In genomic region chr13:59453045-59453444, GRCm38 (mm10) we compare ENCODE assay signal across 9 mouse cellular contexts.
DNase-seq lines count a peak whose midpoint lies in the region; ATAC-seq and TF ChIP-seq lines count a peak whose summit lies in the region.
"Had no signal": no experiment of that assay in that cellular context is flagged by ENCODE, and none has a peak within 500 bp of the region (broad histone marks: within the 10 kb centered on the region; RNA-seq: fewer than 3 reads in every experiment).

No protein-coding gene starts in this region.

- no peak for ATAC-seq in midbrain, embryonic 15.5 days (replicated peaks)
- no peak for ATAC-seq in embryonic facial prominence, embryonic 15.5 days (ENCODE audit: insufficient number of reproducible peaks, low FRiP score, low TSS enrichment, low read depth)
- peak; percentile 66; the same call in 1 of the 2 replicates for ATAC-seq in stomach, postnatal 0 days (ENCODE audit: low FRiP score, low TSS enrichment)

- WGBS in midbrain, embryonic 10.5 days, result 67% methylated on average over 2 of the region's 2 CpGs
- WGBS in midbrain, embryonic 15.5 days, result 69% methylated on average over 2 of the region's 2 CpGs
- WGBS in embryonic facial prominence, embryonic 15.5 days, result 57% methylated on average over 2 of the region's 2 CpGs
- 46% methylated on average over 2 of the region's 2 CpGs for WGBS in stomach, postnatal 0 days

- 0 out of 2 replicates have a peak, but pooled peaks cover 4% of the 10 kb centered on the region for H3K36me3 ChIP-seq in midbrain, embryonic 10.5 days
- H3K36me3 ChIP-seq in midbrain, embryonic 15.5 days (replicated peaks), result no peaks in the 10 kb centered on the region
- peaks cover 23% of the 10 kb centered on the region; the same call in 1 of the 2 replicates for H3K36me3 ChIP-seq in embryonic facial prominence, embryonic 15.5 days
- H3K36me3 ChIP-seq in stomach, postnatal 0 days (ENCODE audit: control insufficient read depth, insufficient read depth, low read length), result no peaks in the 10 kb centered on the region; the same call in 1 of the 2 replicates

- no peaks in the 10 kb centered on the region for H3K27me3 ChIP-seq in midbrain, embryonic 10.5 days (ENCODE audit: low read depth, poor library complexity, severe bottlenecking)
- no peaks in the 10 kb centered on the region for H3K27me3 ChIP-seq in midbrain, embryonic 15.5 days (replicated peaks)
- H3K27me3 ChIP-seq in embryonic facial prominence, embryonic 15.5 days, result no peaks in the 10 kb centered on the region
- H3K27me3 ChIP-seq in stomach, postnatal 0 days (ENCODE audit: control insufficient read depth, insufficient read depth, low read length), result no peaks in the 10 kb centered on the region
- H3K27me3 ChIP-seq: megakaryocyte, embryonic 14.5 days had no signal

- H3K4me3 ChIP-seq in midbrain, embryonic 10.5 days, result no peak overlapping the region
- H3K4me3 ChIP-seq in midbrain, embryonic 15.5 days, result no peak overlapping the region
- H3K4me3 ChIP-seq in embryonic facial prominence, embryonic 15.5 days (replicated peaks), result no peak overlapping the region
- H3K4me3 ChIP-seq in stomach, postnatal 0 days (ENCODE audit: low read depth, low read length), result no peak overlapping the region
- H3K4me3 ChIP-seq: megakaryocyte, embryonic 14.5 days had no signal

- H3K27ac ChIP-seq in midbrain, embryonic 10.5 days (replicated peaks), result no peak overlapping the region
- H3K27ac ChIP-seq in midbrain, embryonic 15.5 days, result no peak overlapping the region
- H3K27ac ChIP-seq in embryonic facial prominence, embryonic 15.5 days (replicated peaks), result peak overlapping the region; percentile 11; the same call in 1 of the 2 replicates
- no peak overlapping the region for H3K27ac ChIP-seq in stomach, postnatal 0 days (replicated peaks)

- H3K4me2 ChIP-seq in midbrain, embryonic 15.5 days, result no peak overlapping the region
- no peak overlapping the region for H3K4me2 ChIP-seq in embryonic facial prominence, embryonic 15.5 days (replicated peaks)
- H3K4me2 ChIP-seq in stomach, postnatal 0 days (replicated peaks; ENCODE audit: low read depth), result no peak overlapping the region

- TF ChIP-seq CTCF in stomach, postnatal 0 days (IDR thresholded peaks at IDR 0.05; ENCODE audit: low read depth), result no peak

- no peak overlapping the region for H3K9ac ChIP-seq in midbrain, embryonic 15.5 days
- H3K9ac ChIP-seq in embryonic facial prominence, embryonic 15.5 days, result no peak overlapping the region
- H3K9ac ChIP-seq in stomach, postnatal 0 days (ENCODE audit: low read length), result no peak overlapping the region

- H3K9me3 ChIP-seq in midbrain, embryonic 10.5 days (replicated peaks), result no peaks in the 10 kb centered on the region
- no peaks in the 10 kb centered on the region for H3K9me3 ChIP-seq in midbrain, embryonic 15.5 days
- H3K9me3 ChIP-seq in embryonic facial prominence, embryonic 15.5 days (replicated peaks), result no peaks in the 10 kb centered on the region
- H3K9me3 ChIP-seq in stomach, postnatal 0 days (ENCODE audit: control insufficient read depth, low read length), result no peaks in the 10 kb centered on the region
- H3K9me3 ChIP-seq: megakaryocyte, embryonic 14.5 days had no signal

- TF ChIP-seq EP300 in stomach, postnatal 0 days (optimal IDR thresholded peaks at IDR 0.05), result no peak

- DNase-seq in midbrain, embryonic 10.5 days (ENCODE audit: low spot score), result peak; percentile 20
- peak; percentile 30 to 49 for DNase-seq in kidney, postnatal 4 days
- DNase-seq in stomach, postnatal 0 days (ENCODE audit: low spot score), result peak; percentile 61
- DNase-seq in ovary, adult 18-20 months (ENCODE audit: low spot score), result no peak
- no peak for DNase-seq in gastrocnemius, postnatal 10 days
- DNase-seq: spleen, adult 18-20 months had no signal

- peaks cover 18% of the 10 kb centered on the region for H3K4me1 ChIP-seq in midbrain, embryonic 10.5 days
- peaks cover 7% of the 10 kb centered on the region; the same call in 1 of the 2 replicates for H3K4me1 ChIP-seq in midbrain, embryonic 15.5 days
- H3K4me1 ChIP-seq in embryonic facial prominence, embryonic 15.5 days, result peaks cover 16% of the 10 kb centered on the region
- peaks cover 2% of the 10 kb centered on the region; the same call in 1 of the 2 replicates for H3K4me1 ChIP-seq in stomach, postnatal 0 days (replicated peaks; ENCODE audit: control insufficient read depth, insufficient read depth)
- H3K4me1 ChIP-seq: megakaryocyte, embryonic 14.5 days had no signal

Comparison
In these comparisons a context has a peak if more than half of its experiments do, and no peak if none do; other contexts are left out.
1. DNase-seq: peak in midbrain, embryonic 10.5 days (single experiment), kidney, postnatal 4 days (2 of 2) and stomach, postnatal 0 days (single experiment); none in ovary, adult 18-20 months (single experiment) and gastrocnemius, postnatal 10 days (single experiment).